Mouse (Mus musculus) splenic B cell, adult 2 months (primary cell): ENCODE data around the gene Map4k1.
A peak's percentile ranks its signal among the peaks of the same experiment; 100 is the strongest.

Experiments
- DNase-seq: peaks from one replicate; pipeline ENCODE4 v3.0.0-alpha.2; 2011; ENCODE audit warnings: low read depth, low spot score
- H3K27me3 ChIP-seq: 2 replicates; pipeline ENCODE4 v1.6.1; 2012; ENCODE audit warnings: mild to moderate bottlenecking, low read length, moderate library complexity, mixed read lengths; ENCODE audit not compliant: control insufficient read depth, poor library complexity, insufficient read depth, severe bottlenecking
- H3K36me3 ChIP-seq: 2 replicates; pipeline ENCODE4 v1.6.1; 2012; ENCODE audit warnings: mild to moderate bottlenecking, low read length, moderate library complexity, mixed read lengths; ENCODE audit not compliant: control insufficient read depth, poor library complexity, insufficient read depth, severe bottlenecking

Gene Map4k1

GRCm38 (mm10) chr7:29043016-29043673, 61.3 kb downstream of the Map4k1 start:
- no peaks in the 10 kb centered on the region for H3K36me3 ChIP-seq
- no peak for DNase-seq
- no peaks in the 10 kb centered on the region for H3K27me3 ChIP-seq

GRCm38 (mm10) chr7:29043674-29044057, 61.8 kb downstream of the Map4k1 start:
- no peak for DNase-seq
- H3K36me3 ChIP-seq: no peaks in the 10 kb centered on the region
- H3K27me3 ChIP-seq: no peaks in the 10 kb centered on the region

GRCm38 (mm10) chr7:29044302-29044701, 62.5 kb downstream of the Map4k1 start:
- DNase-seq: no peak

GRCm38 (mm10) chr7:29046533-29046932, 64.7 kb downstream of the Map4k1 start:
- no peak for DNase-seq
- H3K36me3 ChIP-seq: no peaks in the 10 kb centered on the region
- no peaks in the 10 kb centered on the region for H3K27me3 ChIP-seq

More at GRCm38 (mm10) chr7:29044302-29044701, 62.5 kb downstream of the Map4k1 start:
- H3K36me3 ChIP-seq: no peaks in the 10 kb centered on the region
- H3K27me3 ChIP-seq: no peaks in the 10 kb centered on the region

- DNase-seq: peak; percentile 28
- Histone ChIP-seq H3K36me3 (no peaks in the 10 kb centered on the region), H3K27me3 (no peaks in the 10 kb centered on the region)
These were observed 66.2 kb downstream of the Map4k1 start for GRCm38 (mm10) chr7:29048070-29048469.

GRCm38 (mm10) chr7:29048615-29049014, 66.8 kb downstream of the Map4k1 start:
- DNase-seq: no peak
- no peaks in the 10 kb centered on the region for H3K36me3 ChIP-seq
- H3K27me3 ChIP-seq: no peaks in the 10 kb centered on the region

- DNase-seq: peak; percentile 58
- H3K36me3 ChIP-seq: no peaks in the 10 kb centered on the region
- H3K27me3 ChIP-seq: no peaks in the 10 kb centered on the region
These were observed 68.9 kb downstream of the Map4k1 start for GRCm38 (mm10) chr7:29050797-29051196.

GRCm38 (mm10) chr7:29052821-29053220, 71.0 kb downstream of the Map4k1 start:
- H3K36me3 ChIP-seq: no peaks in the 10 kb centered on the region
- DNase-seq: no peak
- H3K27me3 ChIP-seq: no peaks in the 10 kb centered on the region
